Mouse (Mus musculus): ENCODE data around the gene Gtsf2. TPM values are rescaled to one million over a fixed set of nuclear protein-coding genes. Genes with fewer than 3 reads are reported as not detected.

The Gtsf2 gene
- polyA plus RNA-seq, 1 experiment from 2014 or later = not detected

Other genes starting within 250 kb of the Gtsf2 start
- 161 and 174 TPM in 2 replicates for gene Cbx5, start 208.7 kb downstream of the Gtsf2 start, polyA plus RNA-seq (2015; fragmentation: Nextera tagmentation; extraction: Ambion mirVana)
- gene Hnrnpa1, start 208.0 kb downstream of the Gtsf2 start, polyA plus RNA-seq (2015; fragmentation: Nextera tagmentation; extraction: Ambion mirVana) = 1,312 and 1,385 TPM in 2 replicates
- 0.57 and 1.6 TPM in 2 replicates for gene Nfe2, start 190.1 kb downstream of the Gtsf2 start, polyA plus RNA-seq (2015; fragmentation: Nextera tagmentation; extraction: Ambion mirVana)
- 219 and 232 TPM in 2 replicates for gene Copz1, start 175.8 kb downstream of the Gtsf2 start, polyA plus RNA-seq (2015; fragmentation: Nextera tagmentation; extraction: Ambion mirVana)
- 0.30 and 0.41 TPM in 2 replicates for gene Gpr84, start 137.9 kb downstream of the Gtsf2 start, polyA plus RNA-seq (2015; fragmentation: Nextera tagmentation; extraction: Ambion mirVana)
- 11.3 and 12.0 TPM in 2 replicates for gene Zfp385a, start 108.4 kb downstream of the Gtsf2 start, polyA plus RNA-seq (2015; fragmentation: Nextera tagmentation; extraction: Ambion mirVana)
- gene Itga5, start 81.7 kb downstream of the Gtsf2 start, polyA plus RNA-seq (2015; fragmentation: Nextera tagmentation; extraction: Ambion mirVana) = 7.7 and 8.0 TPM in 2 replicates
- not detected in 2 replicates for gene Gtsf1, start 18.0 kb downstream of the Gtsf2 start, polyA plus RNA-seq (2015; fragmentation: Nextera tagmentation; extraction: Ambion mirVana)
- 1.0 and 1.2 TPM in 2 replicates for gene Nckap1l, start 5.3 kb upstream of the Gtsf2 start, polyA plus RNA-seq (2015; fragmentation: Nextera tagmentation; extraction: Ambion mirVana)
- 60.5 and 61.6 TPM in 2 replicates for gene Pde1b, start 54.6 kb upstream of the Gtsf2 start, polyA plus RNA-seq (2015; fragmentation: Nextera tagmentation; extraction: Ambion mirVana)
- gene Ppp1r1a, start 89.5 kb upstream of the Gtsf2 start, polyA plus RNA-seq (2015; fragmentation: Nextera tagmentation; extraction: Ambion mirVana) = 82.3 and 85.8 TPM in 2 replicates
- not detected in 2 replicates for gene Glycam1, start 116.6 kb upstream of the Gtsf2 start, polyA plus RNA-seq (2015; fragmentation: Nextera tagmentation; extraction: Ambion mirVana)

All from forebrain, embryonic 13.5 days (tissue).